Mouse (Mus musculus) ovary, postnatal 14 days (tissue): ENCODE data around the gene Tjp1.

ENCODE experiments used
- DNase-seq: peaks from one replicate; pipeline ENCODE4 v3.0.0; 2022; ENCODE audit warnings: low spot score

Tjp1 gene

GRCm38 (mm10) chr7:65431018-65431695 lies 96.4 kb downstream of the Tjp1 start:
- DNase-seq = no peak

GRCm38 (mm10) chr7:65430401-65430800 lies 97.2 kb downstream of the Tjp1 start:
- no peak for DNase-seq

- DNase-seq = no peak
These were observed 103.1 kb downstream of the Tjp1 start for GRCm38 (mm10) chr7:65424519-65424918.

GRCm38 (mm10) chr7:65422456-65422855 lies 105.1 kb downstream of the Tjp1 start:
- DNase-seq = no peak

- DNase-seq = no peak
These were observed 106.1 kb downstream of the Tjp1 start for GRCm38 (mm10) chr7:65421451-65421850.

- DNase-seq = no peak
These were observed 107.7 kb downstream of the Tjp1 start for GRCm38 (mm10) chr7:65419926-65420325.

GRCm38 (mm10) chr7:65419012-65419411 lies 108.6 kb downstream of the Tjp1 start:
- no peak for DNase-seq

- DNase-seq = no peak
These were observed 109.1 kb downstream of the Tjp1 start for GRCm38 (mm10) chr7:65418366-65418911.

- DNase-seq = no peak
These were observed 110.1 kb downstream of the Tjp1 start for GRCm38 (mm10) chr7:65417231-65418100.

GRCm38 (mm10) chr7:65416506-65416905 lies 111.1 kb downstream of the Tjp1 start:
- no peak for DNase-seq

GRCm38 (mm10) chr7:65413946-65414945 lies 113.3 kb downstream of the Tjp1 start:
- no peak for DNase-seq

- no peak for DNase-seq
These were observed 116.9 kb downstream of the Tjp1 start for GRCm38 (mm10) chr7:65410668-65411067.

- no peak for DNase-seq
These were observed 121.2 kb downstream of the Tjp1 start for GRCm38 (mm10) chr7:65406427-65406826.

GRCm38 (mm10) chr7:65402516-65402915 lies 125.1 kb downstream of the Tjp1 start:
- no peak for DNase-seq

- no peak for DNase-seq
These were observed 126.0 kb downstream of the Tjp1 start for GRCm38 (mm10) chr7:65401622-65402021.

GRCm38 (mm10) chr7:65395891-65396290 lies 131.7 kb downstream of the Tjp1 start:
- no peak for DNase-seq

- no peak for DNase-seq
These were observed 132.4 kb downstream of the Tjp1 start for GRCm38 (mm10) chr7:65395166-65395565.

- DNase-seq = no peak
These were observed 132.9 kb downstream of the Tjp1 start for GRCm38 (mm10) chr7:65394672-65395071.

- DNase-seq = no peak
These were observed 133.7 kb downstream of the Tjp1 start for GRCm38 (mm10) chr7:65393704-65394452.

GRCm38 (mm10) chr7:65392986-65393385 lies 134.6 kb downstream of the Tjp1 start:
- no peak for DNase-seq

- no peak for DNase-seq
These were observed 138.0 kb downstream of the Tjp1 start for GRCm38 (mm10) chr7:65389539-65389938.
